Mouse (Mus musculus): Measurements from ENCODE around the gene Dlx3.

Gene Dlx3

DNA sequence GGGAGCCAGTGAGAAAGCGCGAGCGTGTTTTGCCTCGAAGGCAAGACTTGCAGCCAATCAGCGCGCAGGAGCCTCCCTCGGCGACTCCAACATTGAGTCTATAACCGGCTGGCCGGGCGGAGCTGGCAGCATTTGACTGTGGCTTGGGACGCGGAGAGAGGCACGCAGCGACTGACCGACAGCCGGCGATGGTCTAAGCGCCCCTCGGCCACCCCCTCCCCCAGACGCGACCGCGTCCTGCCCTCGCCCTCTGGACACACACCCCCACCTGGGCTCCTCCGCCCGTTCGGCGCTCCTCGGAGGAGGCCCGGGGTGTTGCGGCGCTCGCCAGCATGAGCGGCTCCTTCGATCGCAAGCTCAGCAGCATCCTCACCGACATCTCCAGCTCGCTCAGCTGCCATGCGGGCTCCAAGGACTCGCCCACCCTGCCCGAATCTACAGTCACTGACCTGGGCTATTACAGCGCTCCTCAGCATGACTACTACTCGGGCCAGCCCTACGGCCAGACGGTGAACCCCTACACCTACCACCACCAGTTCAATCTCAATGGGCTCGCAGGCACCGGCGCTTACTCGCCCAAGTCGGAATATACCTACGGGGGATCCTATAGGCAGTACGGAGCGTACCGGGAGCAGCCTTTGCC, at the start of gene Dlx3:
Gene Dlx3 (plus strand): TSS at position 130 of the 643 bp plus-strand sequence.
- DNase-seq (ENCODE audit: low spot score) = no peak

DNA sequence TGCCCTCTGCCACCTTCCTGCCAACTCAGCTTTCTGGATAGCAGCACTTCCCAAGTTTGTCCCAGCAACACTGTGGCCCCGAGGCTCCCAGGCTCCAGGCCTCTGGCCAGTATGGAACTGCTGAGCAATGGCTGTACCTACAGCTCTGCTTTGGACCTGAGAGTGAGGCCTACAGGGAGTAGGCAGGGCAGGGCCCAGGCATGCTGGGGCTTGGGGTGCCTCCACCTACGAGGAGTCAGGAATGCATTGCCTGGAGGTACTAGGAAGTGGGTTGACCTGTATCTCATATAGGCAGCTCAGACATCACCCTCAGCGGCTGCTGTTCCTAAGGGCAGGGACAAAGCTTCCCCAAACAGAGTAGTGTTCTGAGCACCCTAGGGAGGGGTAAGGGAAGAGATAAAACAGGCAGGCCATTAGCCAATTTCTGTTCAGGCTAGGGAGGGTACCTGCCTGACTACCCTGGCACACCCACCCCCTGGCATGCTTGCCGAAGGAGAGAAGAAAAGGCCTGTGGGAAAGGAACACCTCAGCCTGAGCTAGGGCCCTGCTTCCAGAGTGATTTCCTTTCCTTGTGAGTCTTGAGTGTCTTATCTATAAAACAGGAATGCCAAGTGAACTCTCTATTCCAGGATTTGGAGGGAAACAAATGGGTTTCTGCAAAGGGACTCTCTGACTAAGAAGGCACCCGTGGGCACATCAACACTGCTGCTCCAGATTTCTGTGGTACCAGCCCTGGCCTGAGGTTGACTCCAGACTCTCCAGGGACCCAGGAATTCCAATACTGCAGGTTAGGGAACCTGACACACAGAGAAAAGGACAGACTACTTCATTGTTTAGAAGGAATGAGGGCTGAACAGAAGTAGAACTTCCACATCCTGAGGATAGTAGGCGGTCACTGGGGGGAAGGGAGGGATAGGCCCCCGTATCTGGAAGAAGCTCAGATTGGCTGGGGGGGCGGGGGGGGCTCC, 49.5 kb upstream of the Dlx3 start:
- DNase-seq (ENCODE audit: low spot score) = no peak

DNA sequence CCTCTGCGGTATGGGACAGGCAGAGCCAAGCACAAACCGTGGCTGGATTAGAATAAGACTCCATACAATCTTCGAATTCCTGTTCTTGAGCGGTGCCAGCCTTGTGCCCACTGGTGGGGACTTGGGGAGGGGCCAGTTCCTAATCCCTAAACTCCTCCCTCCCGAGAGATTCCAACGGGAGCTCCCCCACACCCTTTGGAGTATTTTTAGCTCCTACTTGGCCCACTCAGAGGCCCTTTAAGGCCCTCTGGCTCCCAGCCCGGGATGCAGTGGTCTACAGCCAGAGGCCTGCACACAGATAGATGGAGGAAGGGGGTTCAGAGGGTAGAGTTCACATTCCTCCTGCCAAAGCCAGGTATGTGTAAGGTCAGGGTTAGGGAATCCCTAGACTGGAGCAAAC, 48.7 kb upstream of the Dlx3 start:
- DNase-seq (ENCODE audit: low spot score) = no peak

DNA sequence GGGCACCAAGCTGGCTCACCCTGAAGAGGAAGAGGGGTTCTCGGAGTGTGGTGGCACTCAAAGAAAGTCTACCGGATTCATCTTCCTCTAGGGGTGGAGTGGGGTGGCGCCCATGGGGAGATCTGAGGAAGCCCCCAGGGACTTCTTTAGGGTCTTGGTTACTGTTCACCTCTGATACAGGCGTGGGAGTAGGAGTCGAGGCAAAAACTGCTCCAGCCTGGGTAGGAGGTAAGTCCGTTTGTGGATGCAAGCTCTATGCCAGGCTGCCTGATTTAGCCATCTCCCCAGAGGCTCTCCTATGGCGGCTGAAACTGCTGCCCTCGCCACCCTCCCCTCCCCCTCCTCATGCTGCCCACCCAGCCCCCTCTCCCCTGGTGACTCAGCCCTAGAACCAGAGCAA, 47.8 kb upstream of the Dlx3 start:
- no peak for DNase-seq (ENCODE audit: low spot score)

DNA sequence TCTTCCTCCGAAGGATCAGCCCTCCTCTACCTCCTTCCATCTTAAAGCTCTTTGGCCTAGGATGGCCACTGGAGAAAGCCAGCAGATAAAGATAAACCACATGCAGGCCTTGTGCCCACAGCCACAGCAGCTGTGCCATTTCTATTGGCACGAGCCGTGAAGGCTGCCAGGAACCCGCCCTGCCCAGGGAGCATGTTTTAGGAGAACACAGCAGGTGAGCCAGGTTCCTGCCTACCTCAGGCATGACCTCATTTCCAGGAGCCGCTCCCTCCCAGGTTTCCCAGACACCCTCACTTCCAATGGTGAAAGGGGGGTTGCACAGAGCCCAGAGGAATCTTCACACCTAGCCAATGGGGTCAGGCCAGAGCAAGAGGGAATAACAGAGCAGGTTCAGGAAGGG, 47.1 kb upstream of the Dlx3 start:
- DNase-seq (ENCODE audit: low spot score) = no peak

DNA sequence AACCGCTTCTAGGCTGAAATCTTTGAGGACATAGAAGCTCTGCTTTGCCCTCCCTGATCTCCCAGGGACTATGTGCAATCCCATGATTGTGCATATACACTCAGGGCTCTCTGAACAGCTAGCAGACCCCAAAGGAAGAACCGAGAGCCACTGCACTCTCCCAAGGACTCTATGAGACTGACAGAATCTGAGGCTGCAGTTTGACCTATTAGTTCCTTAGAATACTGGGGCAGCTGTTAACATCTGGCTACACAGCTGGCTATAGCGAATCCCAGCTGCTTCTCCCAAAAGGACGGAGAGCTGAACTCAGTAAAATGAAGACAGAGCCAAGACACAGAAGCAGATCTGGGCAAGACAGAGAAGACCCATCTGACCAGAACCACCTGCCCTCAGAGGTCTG, 46.1 kb upstream of the Dlx3 start:
- no peak for DNase-seq (ENCODE audit: low spot score)

DNA sequence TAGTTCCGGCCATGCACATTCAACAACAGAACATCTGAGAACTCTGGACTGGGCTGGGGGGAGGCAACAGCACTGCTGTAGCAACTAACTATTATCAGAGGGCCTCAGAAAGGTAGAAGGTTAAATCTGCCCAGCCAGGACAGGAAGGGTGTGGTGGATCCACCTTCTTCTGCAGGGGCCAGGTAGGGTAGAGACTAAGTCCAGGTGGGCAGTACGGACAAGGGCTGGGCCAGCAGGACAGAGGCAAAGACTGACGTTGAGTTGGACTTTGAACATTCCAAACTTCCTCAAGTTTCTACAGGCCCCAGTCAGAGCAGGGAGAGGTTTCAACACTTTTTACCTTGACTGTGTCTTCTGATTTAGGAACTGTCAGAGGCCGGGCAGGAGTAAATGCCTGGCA, 45.2 kb upstream of the Dlx3 start:
- no peak for DNase-seq (ENCODE audit: low spot score)

DNA sequence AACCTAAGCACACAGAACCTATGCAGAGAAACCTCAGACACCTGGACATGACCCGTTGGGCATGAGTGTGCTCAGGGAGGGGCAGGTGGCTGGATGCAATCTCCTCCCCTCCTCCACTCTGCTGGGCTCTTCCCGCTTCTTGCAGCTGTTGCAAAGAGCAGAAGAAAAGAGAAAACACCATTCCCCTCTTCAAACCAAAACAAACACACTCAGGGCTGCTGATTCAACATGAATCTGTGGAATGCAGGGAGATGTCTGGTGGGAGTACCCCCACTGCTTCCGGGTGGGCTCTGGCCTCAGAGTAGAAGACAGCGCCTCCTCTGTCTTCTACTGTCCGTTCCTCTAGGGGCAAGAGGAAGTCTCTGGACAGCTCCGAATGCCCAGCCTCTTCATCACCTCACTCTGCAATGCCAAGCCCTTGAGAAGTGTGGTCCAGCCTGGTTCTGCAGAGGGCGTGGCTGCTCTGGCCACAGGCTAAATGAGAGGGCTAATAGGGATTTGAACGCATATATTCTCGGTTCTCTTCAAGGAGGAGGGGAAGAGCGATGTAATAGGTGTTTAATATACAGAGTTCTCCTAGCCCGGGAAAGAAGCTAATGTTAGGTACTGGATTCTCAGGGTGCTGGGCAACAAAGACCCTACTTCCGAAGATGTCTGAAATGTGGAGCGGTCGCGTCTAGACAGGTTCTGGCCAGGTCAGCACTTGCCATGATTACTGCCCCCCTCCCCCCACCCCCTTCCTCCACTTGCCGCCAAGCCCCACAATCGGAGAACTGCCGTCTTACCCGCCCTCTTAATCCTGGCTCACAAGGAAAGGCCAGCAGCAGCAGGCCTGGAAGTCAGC, 44.5 kb upstream of the Dlx3 start:
- DNase-seq (ENCODE audit: low spot score) = no peak

DNA sequence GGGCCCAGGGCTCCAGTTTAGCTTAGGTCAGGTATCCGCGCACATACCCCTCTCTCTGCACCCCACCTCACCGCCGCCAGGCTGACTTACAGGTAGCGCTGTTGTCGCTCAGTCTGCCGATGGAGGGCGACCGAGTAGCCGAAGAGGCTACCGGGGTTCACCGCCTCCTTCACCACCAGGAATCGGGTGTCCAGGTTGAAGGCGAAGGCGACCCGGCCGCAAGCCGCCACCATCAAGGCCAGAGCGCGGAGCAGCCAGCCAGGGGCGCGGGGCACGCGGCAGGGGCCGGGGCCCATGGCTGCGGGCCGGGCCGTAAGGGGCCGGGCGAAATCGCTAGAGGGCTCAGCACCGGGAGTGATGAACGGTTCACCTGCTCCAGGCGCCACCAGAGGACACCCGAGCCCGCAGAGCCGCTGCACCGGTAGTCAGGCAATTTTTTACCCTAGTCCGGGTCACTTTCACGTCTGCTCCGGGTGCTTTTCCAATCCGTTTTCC, 43.8 kb upstream of the Dlx3 start:
- DNase-seq (ENCODE audit: low spot score) = no peak

DNA sequence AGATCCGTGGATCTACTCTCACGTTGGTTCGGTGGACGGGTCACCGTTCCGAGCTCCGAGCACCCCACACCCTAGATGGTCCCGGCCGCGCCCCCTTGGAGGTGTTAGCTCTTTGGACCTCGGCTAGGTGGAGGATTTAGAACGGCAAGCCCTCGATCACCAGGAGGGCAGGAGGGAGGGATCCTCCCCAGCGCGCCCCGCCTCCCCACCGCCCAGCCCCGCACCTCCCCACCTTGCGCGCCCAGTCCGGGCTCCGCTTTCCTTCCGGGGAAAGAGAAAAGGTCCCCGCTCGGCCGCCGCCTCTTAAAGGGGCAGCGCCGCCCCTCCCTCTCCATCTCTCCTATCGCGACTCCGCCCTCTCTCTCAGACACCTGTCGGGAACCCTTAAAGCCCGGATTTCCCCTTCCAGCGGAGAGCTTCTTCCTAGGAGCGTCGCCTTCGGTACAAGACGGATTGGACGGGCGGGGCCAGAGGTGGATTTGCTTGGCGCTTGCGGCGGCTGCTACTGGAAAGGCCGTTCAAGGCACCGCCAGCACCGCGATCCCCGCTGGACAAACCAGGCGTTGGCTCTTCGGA, 43.3 kb upstream of the Dlx3 start, which contains the start of gene Itga3:
Gene Itga3 (minus strand): TSS at position 266 of the 576 bp plus-strand sequence.
- no peak for DNase-seq (ENCODE audit: low spot score)

DNA sequence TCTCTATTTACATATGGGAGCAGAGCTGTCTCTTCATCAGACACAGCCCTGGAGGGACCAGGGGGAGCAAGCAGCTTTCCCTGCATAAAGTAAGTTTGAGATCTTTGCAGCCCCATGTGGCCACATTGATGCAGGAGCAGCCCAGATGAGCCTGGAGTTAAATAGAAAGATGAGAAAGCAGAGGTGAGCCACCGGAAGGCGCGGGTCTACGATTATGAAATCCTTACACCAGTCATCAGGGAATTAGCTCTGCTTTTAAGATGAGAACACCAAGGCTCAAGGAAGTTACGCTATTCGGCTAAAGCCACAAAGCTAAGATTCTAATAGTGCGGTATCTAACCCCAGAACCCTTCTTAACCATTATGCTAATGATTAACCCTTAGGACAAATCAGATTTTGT, 42.0 kb upstream of the Dlx3 start:
- DNase-seq (ENCODE audit: low spot score) = no peak

DNA sequence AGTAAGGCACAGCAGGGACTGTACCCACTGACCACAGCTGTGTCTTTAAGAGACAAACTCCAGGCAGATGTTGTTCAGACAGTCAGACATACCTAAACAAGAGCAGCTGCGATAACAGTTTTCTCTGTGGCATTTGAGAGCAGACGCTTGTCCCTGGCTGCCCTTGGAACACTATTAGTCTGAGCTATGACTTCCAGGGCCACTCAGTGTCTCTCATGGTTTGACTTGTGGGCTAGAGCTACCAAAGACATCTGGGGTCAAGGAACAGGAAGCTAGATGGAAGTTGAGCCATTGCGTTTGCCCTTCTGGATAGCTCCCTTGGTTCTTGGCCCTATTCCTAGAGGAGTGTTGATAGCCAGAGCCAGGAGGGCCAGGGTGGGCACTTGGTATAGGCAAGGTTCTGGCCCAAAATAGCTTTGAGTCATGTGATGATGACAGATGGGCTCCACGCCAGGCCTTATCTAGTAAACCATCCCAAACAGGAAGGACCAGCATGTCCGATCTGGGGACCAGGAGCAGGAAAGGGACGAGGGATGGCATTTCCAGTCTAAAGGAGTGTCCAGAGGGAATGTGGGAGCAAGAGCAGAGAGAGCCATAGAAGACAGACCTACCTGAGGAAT, 40.6 kb upstream of the Dlx3 start:
- no peak for DNase-seq (ENCODE audit: low spot score)

DNA sequence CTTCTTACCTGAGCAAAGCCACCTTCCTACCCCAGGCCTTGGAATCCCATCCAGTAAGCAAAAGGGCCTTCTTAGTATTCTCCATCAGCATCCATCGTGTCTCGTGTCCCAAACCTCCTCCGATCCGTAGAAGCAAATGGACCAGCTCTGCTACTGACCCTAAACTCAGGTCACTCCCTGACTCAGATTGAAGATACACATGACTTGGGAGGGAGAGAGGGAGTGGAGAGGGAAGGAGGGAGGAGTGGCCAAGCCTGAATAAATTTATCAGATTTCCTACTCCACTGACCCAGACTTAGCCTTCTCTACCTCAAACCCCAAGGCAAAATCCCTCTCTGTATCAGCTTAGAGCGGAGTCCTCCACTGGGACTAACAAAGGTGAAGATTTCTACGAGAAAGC, 39.1 kb upstream of the Dlx3 start:
- DNase-seq (ENCODE audit: low spot score) = no peak

DNA sequence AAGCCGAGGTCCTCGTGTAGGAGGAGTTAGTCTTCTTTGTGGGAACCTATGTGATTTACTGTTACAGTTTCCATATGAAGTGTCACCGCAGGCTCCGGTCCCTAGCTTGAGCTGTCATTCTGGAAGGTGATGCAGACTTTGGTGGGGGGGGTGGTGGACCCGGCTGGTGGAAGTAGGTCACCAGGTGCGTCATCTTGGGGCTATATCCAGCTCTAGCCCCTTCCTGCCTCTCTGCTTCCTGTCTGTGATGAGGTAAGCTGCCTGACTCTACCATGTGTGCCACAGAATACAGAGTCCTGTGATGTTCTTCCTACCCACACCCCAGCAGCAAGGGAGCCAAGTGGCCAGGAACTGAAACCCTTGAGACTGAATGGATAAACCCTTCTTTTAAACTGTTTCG, 37.0 kb upstream of the Dlx3 start:
- DNase-seq (ENCODE audit: low spot score) = no peak

DNA sequence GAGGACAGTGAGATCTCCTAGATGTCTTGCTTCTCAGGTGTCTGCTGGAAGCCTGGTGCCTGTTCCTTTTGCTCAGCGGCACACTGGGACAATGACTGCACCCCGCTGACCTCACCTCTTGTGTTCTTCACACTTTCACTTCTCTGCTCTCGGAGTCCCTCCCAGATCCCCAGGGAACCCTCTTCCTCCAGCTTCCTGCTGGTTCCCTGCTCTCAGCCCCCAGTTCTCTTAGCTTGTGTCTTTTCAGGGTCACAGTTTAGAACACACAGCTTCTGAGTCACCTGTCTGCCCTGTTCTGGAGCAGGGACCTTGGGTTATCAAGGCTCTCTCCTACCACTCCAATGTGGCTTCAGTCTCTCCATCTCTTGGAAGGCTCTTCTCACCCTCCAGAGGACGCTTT, 35.7 kb upstream of the Dlx3 start:
- no peak for DNase-seq (ENCODE audit: low spot score)

DNA sequence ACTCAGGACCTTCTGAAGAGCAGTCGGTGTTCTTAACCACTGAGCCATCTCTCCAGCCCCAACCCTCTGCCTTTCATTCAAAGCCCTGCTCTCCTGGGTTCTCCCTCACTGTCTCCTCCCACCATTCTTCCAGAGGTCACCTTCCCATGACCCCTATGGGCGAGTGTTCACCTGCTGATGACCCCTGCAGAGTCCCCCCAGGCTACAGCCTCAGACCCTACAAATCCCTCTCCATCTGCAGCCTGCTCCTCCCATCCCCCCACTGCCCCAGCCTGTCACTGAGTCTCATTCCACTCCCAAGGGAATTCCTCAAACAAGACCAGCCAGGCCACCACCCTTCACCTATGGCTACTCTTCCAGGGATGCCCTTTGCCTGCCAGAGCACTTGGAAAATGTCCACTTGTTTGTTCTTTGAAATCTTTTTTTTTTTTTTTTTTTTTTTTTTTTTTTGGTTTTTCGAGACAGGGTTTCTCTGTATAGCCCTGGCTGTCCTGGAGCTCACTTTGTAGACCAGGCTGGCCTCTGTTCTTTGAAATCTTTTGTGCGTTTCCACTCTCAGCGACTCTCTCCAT, 35.0 kb upstream of the Dlx3 start:
- no peak for DNase-seq (ENCODE audit: low spot score)

DNA sequence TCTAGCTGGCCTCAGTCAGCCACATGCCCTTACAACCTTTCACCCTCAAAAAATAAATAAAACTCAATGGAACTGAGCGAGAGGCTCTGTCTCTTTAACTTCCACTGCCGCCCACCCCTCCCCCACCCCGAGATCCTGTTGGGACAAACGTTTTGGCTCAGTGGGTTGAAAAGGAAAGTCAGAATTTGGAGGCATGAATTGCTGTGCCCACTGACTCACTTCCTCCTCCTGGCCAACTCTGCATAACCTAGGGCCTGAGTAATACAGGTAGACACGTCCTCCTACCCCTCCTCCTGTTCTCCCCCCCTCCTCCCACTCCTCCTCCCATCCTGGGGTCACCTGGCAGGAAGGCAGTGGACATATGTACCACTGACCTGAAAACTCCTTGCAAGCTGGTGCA, 34.2 kb upstream of the Dlx3 start:
- DNase-seq (ENCODE audit: low spot score) = no peak

DNA sequence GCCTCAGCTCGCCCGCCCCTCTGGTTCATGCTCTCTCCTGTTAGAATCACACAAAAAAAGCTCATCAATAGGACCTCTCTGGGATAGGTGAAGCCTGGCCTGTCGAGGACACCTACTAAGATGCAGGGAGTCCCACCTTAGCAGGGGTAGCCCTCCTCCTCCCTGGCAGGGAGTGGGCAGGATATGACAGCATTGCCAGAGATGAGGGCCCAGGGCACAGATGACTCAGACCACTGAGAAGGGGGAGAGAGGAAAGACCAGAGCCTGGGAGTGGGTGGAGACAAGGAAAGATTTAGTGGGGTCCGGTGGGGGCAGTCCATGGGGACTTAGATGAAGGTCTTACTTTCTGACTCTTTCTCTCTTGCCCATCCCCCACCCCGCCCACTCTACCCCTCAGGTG, 33.7 kb upstream of the Dlx3 start:
- DNase-seq (ENCODE audit: low spot score) = no peak

DNA sequence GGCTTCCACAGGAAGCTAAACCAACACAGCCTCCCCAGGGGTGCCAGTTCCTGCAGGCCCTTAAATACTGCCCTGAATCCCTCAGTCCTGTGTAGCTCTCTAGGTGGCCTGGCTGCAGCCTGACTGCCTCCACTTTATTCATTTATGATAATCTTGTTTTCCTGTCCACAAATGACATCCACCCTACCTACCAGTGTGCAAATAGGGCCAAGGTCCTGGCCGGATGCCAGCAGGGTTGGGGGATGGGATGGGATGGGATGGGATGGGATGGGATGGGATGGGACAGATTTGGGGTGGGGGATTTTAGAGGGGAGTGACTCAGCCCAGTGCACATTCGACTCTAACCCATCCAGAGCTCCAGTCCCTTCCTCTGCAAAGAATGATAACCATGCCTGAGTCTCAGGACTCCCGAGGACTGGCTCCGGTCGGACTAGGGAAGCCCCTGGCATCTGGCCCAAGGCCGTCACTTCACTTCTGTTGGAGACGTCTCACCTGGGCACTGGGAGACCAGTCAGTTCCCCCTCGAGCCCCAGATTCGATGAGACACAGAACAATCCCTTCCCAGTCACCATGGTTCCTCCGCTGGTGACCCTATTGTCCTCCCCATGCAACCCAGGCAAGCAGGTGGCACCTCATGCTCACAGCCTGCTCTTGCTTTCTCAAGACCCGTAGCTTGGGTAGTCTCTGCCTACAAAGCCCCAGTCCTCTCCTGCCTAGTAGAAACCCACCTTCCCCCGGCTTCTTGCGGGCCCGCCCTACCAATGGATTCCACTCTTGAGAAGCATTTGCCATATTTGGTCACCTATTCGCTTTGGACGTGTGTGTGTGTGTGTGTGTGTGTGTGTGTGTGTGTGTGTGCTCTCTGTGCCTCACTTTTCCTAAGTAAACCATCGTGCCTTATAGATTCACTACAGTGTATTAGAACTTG, 32.4 kb upstream of the Dlx3 start:
- DNase-seq (ENCODE audit: low spot score) = no peak

DNA sequence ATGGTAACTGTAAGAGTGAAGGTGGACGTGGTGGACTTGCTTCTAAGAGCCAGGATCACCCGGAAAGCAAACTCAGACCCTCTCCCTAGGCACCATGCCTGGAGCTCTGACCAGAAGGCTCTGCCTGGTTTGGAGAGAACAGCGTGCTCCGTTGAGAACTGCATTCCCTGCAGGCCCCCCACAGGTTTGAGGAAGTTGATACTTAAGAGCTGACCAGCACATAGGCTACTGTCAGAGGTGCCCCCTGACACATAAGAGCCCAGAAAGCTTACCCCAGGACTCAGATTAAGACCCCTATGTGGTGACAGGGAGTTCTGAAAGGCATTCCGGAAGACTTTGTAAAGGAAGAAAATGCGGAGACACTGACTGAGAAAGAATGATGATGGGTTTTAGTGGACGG, 31.6 kb upstream of the Dlx3 start:
- no peak for DNase-seq (ENCODE audit: low spot score)
